ENCODE assay signal across 21 mouse cellular contexts in the genomic region with DNA sequence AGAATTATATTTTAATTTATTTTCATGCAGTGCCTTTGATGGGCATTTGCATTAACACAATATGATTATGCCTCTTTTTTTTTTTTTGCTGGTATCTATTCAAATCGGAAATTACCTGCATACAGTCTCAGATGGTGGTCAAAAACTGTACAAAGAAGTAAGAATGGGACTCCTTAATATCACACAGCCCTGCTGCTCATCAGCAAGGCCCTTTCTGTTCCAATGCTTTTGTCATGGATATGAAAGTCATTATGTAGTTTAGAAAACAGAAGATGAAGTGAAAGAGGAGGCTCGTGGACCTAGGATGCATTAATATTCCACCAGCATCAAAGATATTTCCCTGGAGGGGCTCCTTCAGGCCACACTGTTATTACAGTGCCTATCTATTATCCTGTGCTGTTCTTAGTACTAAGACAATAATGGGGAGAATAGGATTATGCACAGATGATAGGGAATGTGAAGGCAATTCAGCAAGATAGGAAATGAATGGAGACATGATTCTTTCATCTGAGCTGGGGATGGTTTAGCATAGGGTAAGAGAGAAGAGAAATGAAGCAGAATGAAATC.
DNase-seq lines count a peak whose midpoint lies in the region; ATAC-seq and TF ChIP-seq lines count a peak whose summit lies in the region.
"Had no signal": no experiment of that assay in that cellular context is flagged by ENCODE, and none has a peak within 500 bp of the region (broad histone marks: within the 10 kb centered on the region; RNA-seq: fewer than 3 reads in every experiment).

No protein-coding gene starts in this region.

- no peak for TF ChIP-seq EP300 in lung, postnatal 0 days (IDR thresholded peaks at IDR 0.05)

- no peaks in the 10 kb centered on the region for H3K9me3 ChIP-seq in hindbrain, embryonic 12.5 days (replicated peaks)
- H3K9me3 ChIP-seq in hindbrain, postnatal 0 days (ENCODE audit: low read length) = no peaks in the 10 kb centered on the region
- no peaks in the 10 kb centered on the region for H3K9me3 ChIP-seq in hindbrain, embryonic 16.5 days (ENCODE audit: control insufficient read depth, low read length)
- H3K9me3 ChIP-seq in lung, postnatal 0 days (ENCODE audit: low read length) = no peaks in the 10 kb centered on the region
- H3K9me3 ChIP-seq: heart, embryonic 12.5 days; kidney, embryonic 15.5 days; limb, embryonic 12.5 days; liver, embryonic 15.5 days had no signal

- H3K4me2 ChIP-seq in hindbrain, embryonic 12.5 days (replicated peaks) = no peak overlapping the region
- H3K4me2 ChIP-seq in hindbrain, postnatal 0 days (ENCODE audit: low read depth, low read length) = no peak overlapping the region
- H3K4me2 ChIP-seq in hindbrain, embryonic 16.5 days (ENCODE audit: low read length) = no peak overlapping the region
- H3K4me2 ChIP-seq in lung, postnatal 0 days (replicated peaks; ENCODE audit: low read depth, low read length) = no peak overlapping the region
- H3K4me2 ChIP-seq: kidney, embryonic 15.5 days; limb, embryonic 12.5 days; liver, embryonic 15.5 days; lung, embryonic 14.5 days had no signal

- H3K4me1 ChIP-seq in hindbrain, embryonic 12.5 days = peaks cover 20% of the 10 kb centered on the region
- no peaks in the 10 kb centered on the region for H3K4me1 ChIP-seq in hindbrain, postnatal 0 days (ENCODE audit: insufficient read depth, low read length)
- H3K4me1 ChIP-seq in hindbrain, embryonic 16.5 days (ENCODE audit: control insufficient read depth, insufficient read depth, low read depth, low read length) = peaks cover 12% of the 10 kb centered on the region
- no peaks in the 10 kb centered on the region for H3K4me1 ChIP-seq in lung, postnatal 0 days (ENCODE audit: insufficient read depth, low read depth, low read length)
- H3K4me1 ChIP-seq: kidney, embryonic 15.5 days; limb, embryonic 12.5 days; liver, embryonic 15.5 days had no signal

- H3K27ac ChIP-seq in hindbrain, embryonic 12.5 days = peak overlapping the region; percentile 58
- no peak overlapping the region for H3K27ac ChIP-seq in hindbrain, postnatal 0 days
- H3K27ac ChIP-seq in hindbrain, embryonic 16.5 days (ENCODE audit: low read depth, low read length) = no peak overlapping the region
- no peak overlapping the region for H3K27ac ChIP-seq in lung, postnatal 0 days (ENCODE audit: low read length)
- H3K27ac ChIP-seq: heart, adult 2 months; kidney, embryonic 15.5 days; layer of hippocampus, adult 2 months; left cerebral cortex, adult 2 months; limb, embryonic 12.5 days; liver, embryonic 15.5 days had no signal

- ATAC-seq in hindbrain, embryonic 12.5 days (ENCODE audit: low FRiP score) = peak; percentile 87
- no peak for ATAC-seq in hindbrain, postnatal 0 days
- 0 out of 2 replicates have a peak, but pooled peaks have one; percentile 9 for ATAC-seq in hindbrain, embryonic 16.5 days
- ATAC-seq in lung, postnatal 0 days = no peak
- ATAC-seq: activated CD4-positive, CD25-positive, alpha-beta regulatory T cell, adult 4 months had no signal

- WGBS in hindbrain, embryonic 12.5 days = 36% methylated on average over 2 of the region's 2 CpGs
- 30% methylated on average over 2 of the region's 2 CpGs for WGBS in hindbrain, postnatal 0 days
- WGBS in hindbrain, embryonic 16.5 days = 30% methylated on average over 2 of the region's 2 CpGs
- 59% methylated on average over 2 of the region's 2 CpGs for WGBS in lung, postnatal 0 days

- TF ChIP-seq CTCF in hindbrain, postnatal 0 days (IDR thresholded peaks at IDR 0.05; ENCODE audit: low read depth) = no peak
- TF ChIP-seq CTCF in brain, embryonic 14.5 days (IDR thresholded peaks at IDR 0.05; ENCODE audit: borderline replicate concordance, extremely low read depth, insufficient read depth, insufficient read length) = no peak
- TF ChIP-seq CTCF in lung, postnatal 0 days (IDR thresholded peaks at IDR 0.05) = no peak

- no peaks in the 10 kb centered on the region for H3K27me3 ChIP-seq in hindbrain, embryonic 12.5 days
- no peaks in the 10 kb centered on the region for H3K27me3 ChIP-seq in hindbrain, postnatal 0 days (ENCODE audit: insufficient read depth, low read length)
- H3K27me3 ChIP-seq in hindbrain, embryonic 16.5 days (replicated peaks; ENCODE audit: control insufficient read depth, insufficient read depth, low read length) = no peaks in the 10 kb centered on the region
- no peaks in the 10 kb centered on the region for H3K27me3 ChIP-seq in lung, postnatal 0 days (replicated peaks; ENCODE audit: insufficient read depth, low read length)
- H3K27me3 ChIP-seq: heart, embryonic 12.5 days; kidney, embryonic 15.5 days; limb, embryonic 12.5 days; liver, embryonic 15.5 days had no signal

- H3K4me3 ChIP-seq in hindbrain, embryonic 12.5 days = no peak overlapping the region
- H3K4me3 ChIP-seq in hindbrain, postnatal 0 days (ENCODE audit: low read length) = no peak overlapping the region
- H3K4me3 ChIP-seq in hindbrain, embryonic 16.5 days (ENCODE audit: low read length) = no peak overlapping the region
- H3K4me3 ChIP-seq in lung, postnatal 0 days (ENCODE audit: low read depth, low read length) = no peak overlapping the region
- H3K4me3 ChIP-seq: heart, adult 2 months; heart, embryonic 12.5 days; kidney, embryonic 15.5 days; layer of hippocampus, adult 2 months; left cerebral cortex, adult 2 months; limb, embryonic 12.5 days; liver, embryonic 15.5 days had no signal

- H3K36me3 ChIP-seq in hindbrain, embryonic 12.5 days = no peaks in the 10 kb centered on the region
- H3K36me3 ChIP-seq in hindbrain, postnatal 0 days (ENCODE audit: insufficient read depth, low read length) = no peaks in the 10 kb centered on the region
- no peaks in the 10 kb centered on the region for H3K36me3 ChIP-seq in hindbrain, embryonic 16.5 days (ENCODE audit: control insufficient read depth, insufficient read depth, low read length)
- H3K36me3 ChIP-seq in lung, postnatal 0 days (ENCODE audit: insufficient read depth, low read length) = no peaks in the 10 kb centered on the region
- H3K36me3 ChIP-seq: heart, embryonic 12.5 days; kidney, embryonic 15.5 days; limb, embryonic 12.5 days; liver, embryonic 15.5 days had no signal

- no peak overlapping the region for H3K9ac ChIP-seq in hindbrain, embryonic 12.5 days
- no peak overlapping the region for H3K9ac ChIP-seq in hindbrain, postnatal 0 days (replicated peaks; ENCODE audit: low read length)
- no peak overlapping the region for H3K9ac ChIP-seq in hindbrain, embryonic 16.5 days (ENCODE audit: low read depth, low read length)
- no peak overlapping the region for H3K9ac ChIP-seq in lung, postnatal 0 days (replicated peaks; ENCODE audit: low read depth)
- H3K9ac ChIP-seq: heart, embryonic 12.5 days; kidney, embryonic 15.5 days; limb, embryonic 12.5 days; liver, embryonic 15.5 days; lung, embryonic 14.5 days had no signal

- TF ChIP-seq POLR2A in brain, embryonic 14.5 days (IDR thresholded peaks at IDR 0.05; ENCODE audit: borderline replicate concordance, extremely low read depth, insufficient read depth, insufficient read length, poor library complexity, severe bottlenecking) = no peak

- no peak for DNase-seq in hindbrain, postnatal 0 days (ENCODE audit: low spot score)
- peak; percentile 10 for DNase-seq in Muller cell, postnatal 12 days (ENCODE audit: inconsistent ontology term)
- DNase-seq in brain, embryonic 14.5 days (ENCODE audit: low read depth) = peak; percentile 76
- no peak for DNase-seq in lung, postnatal 0 days (ENCODE audit: low spot score)
- DNase-seq in right cerebral cortex, postnatal 4 days = no peak
- DNase-seq in urinary bladder, adult 18-20 months (ENCODE audit: low spot score in 2 of 2) = no peak
- DNase-seq: B cell, adult 2 months; cerebellum, adult 8-10 months; heart, adult 2 months; kidney, adult 18-20 months; thymus, postnatal 4 days had no signal

Comparison
In these comparisons a context has a peak if more than half of its experiments do, and no peak if none do; other contexts are left out.
1. ATAC-seq: peak in hindbrain, embryonic 12.5 days (single experiment) and hindbrain, embryonic 16.5 days (single experiment); none in hindbrain, postnatal 0 days (single experiment) and lung, postnatal 0 days (single experiment).
2. DNase-seq: peak in Muller cell, postnatal 12 days (single experiment) and brain, embryonic 14.5 days (single experiment); none in hindbrain, postnatal 0 days (single experiment), lung, postnatal 0 days (single experiment), right cerebral cortex, postnatal 4 days (single experiment) and urinary bladder, adult 18-20 months (0 of 2).